In genomic region chr1:36804259-36804658, GRCm38 (mm10) we compare ENCODE assay signal across 27 mouse cellular contexts. TPM values are rescaled to one million over a fixed set of nuclear protein-coding genes. Genes with fewer than 3 reads are reported as not detected.
DNase-seq lines count a peak whose midpoint lies in the region; ATAC-seq and TF ChIP-seq lines count a peak whose summit lies in the region.
"Had no signal": no experiment of that assay in that cellular context is flagged by ENCODE, and none has a peak within 500 bp of the region (broad histone marks: within the 10 kb centered on the region; RNA-seq: fewer than 3 reads in every experiment).

No protein-coding gene starts in this region.

- TF ChIP-seq POLR2A in ES-Bruce4 (IDR thresholded peaks at IDR 0.05; ENCODE audit: insufficient read depth, low read length), result no peak

- H3K9me3 ChIP-seq in heart, embryonic 10.5 days, result no peaks in the 10 kb centered on the region
- H3K9me3 ChIP-seq in ES-Bruce4 (replicated peaks; ENCODE audit: control insufficient read depth, insufficient read depth, low read length, poor library complexity, severe bottlenecking), result no peaks in the 10 kb centered on the region
- no peaks in the 10 kb centered on the region for H3K9me3 ChIP-seq in intestine, embryonic 16.5 days (ENCODE audit: control insufficient read depth, low read length)
- H3K9me3 ChIP-seq: embryonic facial prominence, embryonic 12.5 days; forebrain, embryonic 12.5 days; hindbrain, embryonic 12.5 days; hindbrain, embryonic 15.5 days had no signal

- no peak overlapping the region for H3K27ac ChIP-seq in heart, embryonic 10.5 days
- peak overlapping the region; percentile 39 for H3K27ac ChIP-seq in ES-Bruce4 (ENCODE audit: insufficient read depth, low read length)
- no peak overlapping the region for H3K27ac ChIP-seq in intestine, embryonic 16.5 days (ENCODE audit: low read length)
- H3K27ac ChIP-seq: embryonic facial prominence, embryonic 12.5 days; forebrain, embryonic 12.5 days; heart, adult 2 months; hindbrain, embryonic 12.5 days; hindbrain, embryonic 15.5 days had no signal

- no peak for TF ChIP-seq CTCF in ES-Bruce4 (IDR thresholded peaks at IDR 0.05; ENCODE audit: low read depth, low read length)

- WGBS in heart, embryonic 10.5 days, result 74% methylated on average over 9 of the region's 9 CpGs
- 60% methylated on average over 9 of the region's 9 CpGs for WGBS in intestine, embryonic 16.5 days

- TF ChIP-seq EP300 in ES-Bruce4 (IDR thresholded peaks at IDR 0.05; ENCODE audit: insufficient read depth, low read depth, low read length), result peak; percentile 49; the same call in 1 of the 2 replicates

- peaks cover 85% of the 10 kb centered on the region for H3K36me3 ChIP-seq in heart, embryonic 10.5 days
- H3K36me3 ChIP-seq in ES-Bruce4 (ENCODE audit: control insufficient read depth, insufficient read depth, low read length, poor library complexity, severe bottlenecking), result peaks cover 60% of the 10 kb centered on the region
- H3K36me3 ChIP-seq in intestine, embryonic 16.5 days (ENCODE audit: control insufficient read depth, insufficient read depth, low read length), result peaks cover 17% of the 10 kb centered on the region

- H3K9ac ChIP-seq in ES-Bruce4 (ENCODE audit: low read depth, poor library complexity, severe bottlenecking), result no peak overlapping the region
- H3K9ac ChIP-seq in intestine, embryonic 16.5 days (ENCODE audit: low read depth, low read length), result no peak overlapping the region
- H3K9ac ChIP-seq: embryonic facial prominence, embryonic 12.5 days; forebrain, embryonic 12.5 days; hindbrain, embryonic 12.5 days; hindbrain, embryonic 15.5 days had no signal

- H3K27me3 ChIP-seq in heart, embryonic 10.5 days (ENCODE audit: insufficient read depth, poor library complexity, severe bottlenecking), result no peaks in the 10 kb centered on the region
- H3K27me3 ChIP-seq in ES-Bruce4 (ENCODE audit: control insufficient read depth, insufficient read depth, low read length, poor library complexity, severe bottlenecking), result no peaks in the 10 kb centered on the region
- H3K27me3 ChIP-seq in intestine, embryonic 16.5 days (replicated peaks; ENCODE audit: control insufficient read depth, insufficient read depth, low read length), result no peaks in the 10 kb centered on the region
- H3K27me3 ChIP-seq: CH12.LX; embryonic facial prominence, embryonic 12.5 days; forebrain, embryonic 12.5 days; hindbrain, embryonic 12.5 days; hindbrain, embryonic 15.5 days had no signal

- H3K4me3 ChIP-seq in heart, embryonic 10.5 days, result no peak overlapping the region
- H3K4me3 ChIP-seq in ES-Bruce4 (ENCODE audit: low read depth, low read length), result no peak overlapping the region
- H3K4me3 ChIP-seq in intestine, embryonic 16.5 days (ENCODE audit: low read length), result no peak overlapping the region
- H3K4me3 ChIP-seq: embryonic facial prominence, embryonic 12.5 days; erythroblast, embryonic 14.5 days; forebrain, embryonic 12.5 days; heart, adult 2 months; hindbrain, embryonic 12.5 days; hindbrain, embryonic 15.5 days had no signal

- H3K4me1 ChIP-seq in heart, embryonic 10.5 days, result no peaks in the 10 kb centered on the region; the same call in 1 of the 2 replicates
- peaks cover 4% of the 10 kb centered on the region for H3K4me1 ChIP-seq in ES-Bruce4 (ENCODE audit: control insufficient read depth, insufficient read depth, low read length)
- no peaks in the 10 kb centered on the region for H3K4me1 ChIP-seq in intestine, embryonic 16.5 days (ENCODE audit: control insufficient read depth, insufficient read depth, low read length)
- H3K4me1 ChIP-seq: embryonic facial prominence, embryonic 12.5 days; forebrain, embryonic 12.5 days; hindbrain, embryonic 12.5 days; hindbrain, embryonic 15.5 days had no signal

- DNase-seq in heart, embryonic 10.5 days (ENCODE audit: low spot score), result peak; percentile 54
- no peak for DNase-seq in heart, adult 11 months
- peak; percentile 93 for DNase-seq in R1 (ENCODE audit: low read depth, low spot score)
- DNase-seq in kidney, postnatal 25 days, result no peak
- no peak for DNase-seq in right cerebral cortex, postnatal 36 days (ENCODE audit: low spot score in 2 of 2)
- DNase-seq in layer of hippocampus, postnatal 10 days (ENCODE audit: low spot score in 2 of 2), result no peak
- DNase-seq: adrenal gland, postnatal 10 days; adrenal gland, postnatal 36 days; B cell, adult 2 months; cerebellum, adult 18-20 months; cerebellum, adult 9-10 months; cerebellum, postnatal 14 days; gastrocnemius, postnatal 10 days; heart, adult 2 months; kidney, adult 11 months; kidney, adult 9 months had no signal

- H3K4me2 ChIP-seq in intestine, embryonic 16.5 days (ENCODE audit: low read depth, low read length), result no peak overlapping the region
- H3K4me2 ChIP-seq: embryonic facial prominence, embryonic 12.5 days; forebrain, embryonic 12.5 days; heart, embryonic 11.5 days; hindbrain, embryonic 12.5 days; hindbrain, embryonic 15.5 days had no signal

- peak; percentile 74 for ATAC-seq in intestine, embryonic 16.5 days
- ATAC-seq: forebrain, embryonic 16.5 days had no signal

RNA-seq across cellular contexts. Expression of gene Zap70, which starts 42.7 kb away (rescaled TPM):
- 0.05 and 0.27 TPM in 2 replicates for polyA plus RNA-seq in heart, embryonic 10.5 days (2016; fragmentation: Nextera tagmentation; extraction: Ambion mirVana)
- polyA plus RNA-seq in ES-Bruce4 (2011; ENCODE audit: insufficient read depth, insufficient read length, low read depth, missing spikeins), result 0.68 and 1.5 TPM in 2 replicates
- 0.72 and 1.0 TPM in 2 replicates for polyA plus RNA-seq in intestine, embryonic 16.5 days (2015; fragmentation: Nextera tagmentation; extraction: Ambion mirVana)
- 1 to 10 TPM; 3.0 to 3.2 TPM for total RNA-seq in layer of hippocampus, postnatal 10 days (2021)
- total RNA-seq: MEL had no signal
- polyA plus RNA-seq: erythroblast, embryonic 14.5 days had no signal

Comparison
In these comparisons a context has a peak if more than half of its experiments do, and no peak if none do; other contexts are left out.
1. DNase-seq: peak in heart, embryonic 10.5 days (single experiment) and R1 (single experiment); none in heart, adult 11 months (single experiment), kidney, postnatal 25 days (0 of 2), right cerebral cortex, postnatal 36 days (0 of 2) and layer of hippocampus, postnatal 10 days (0 of 2).